Mouse (Mus musculus) forebrain, embryonic 16.5 days (tissue): ENCODE measurements around the gene Sumo3. TPM values are rescaled to one million over a fixed set of nuclear protein-coding genes. Genes with fewer than 3 reads are reported as not detected.

Experiments used
- ATAC-seq: fragments of 200-750 bp; cut with Nextera tagmentation; 2 replicates; pipeline ENCODE4 v1.8.0; 2017; ENCODE audit warnings: mild to moderate bottlenecking, moderate library complexity
- H3K27ac ChIP-seq: fragments of 300-500 bp; sonication (generic); 2 replicates; pipeline ENCODE4 v1.5.1; 2014; ENCODE audit warnings: low read length, control low read depth
- H3K27me3 ChIP-seq: fragments of 300-500 bp; sonication (generic); replicated peaks from 2 replicates; pipeline ENCODE4 v1.6.1; 2014; ENCODE audit warnings: low read length; ENCODE audit not compliant: control insufficient read depth, insufficient read depth
- H3K36me3 ChIP-seq: fragments of 300-500 bp; sonication (generic); 2 replicates; pipeline ENCODE4 v1.6.1; 2014; ENCODE audit not compliant: control insufficient read depth, insufficient read depth
- H3K4me1 ChIP-seq: fragments of 300-500 bp; sonication (generic); replicated peaks from 2 replicates; pipeline ENCODE4 v1.6.1; 2014; ENCODE audit warnings: low read length; ENCODE audit not compliant: control insufficient read depth, insufficient read depth
- H3K4me2 ChIP-seq: fragments of 300-500 bp; sonication (generic); 2 replicates; pipeline ENCODE4 v1.6.1; 2014; ENCODE audit warnings: mild to moderate bottlenecking, low read length, control low read depth
- H3K4me3 ChIP-seq: fragments of 300-500 bp; sonication (generic); replicated peaks from 2 replicates; pipeline ENCODE4 v1.5.1; 2014; ENCODE audit warnings: mild to moderate bottlenecking, low read length, control low read depth
- H3K9ac ChIP-seq: fragments of 300-500 bp; sonication (generic); replicated peaks from 2 replicates; pipeline ENCODE4 v1.6.1; 2014; ENCODE audit warnings: low read depth, low read length, control low read depth
- H3K9me3 ChIP-seq: fragments of 300-500 bp; sonication (generic); 2 replicates; pipeline ENCODE4 v1.6.1; 2016; ENCODE audit warnings: low read length; ENCODE audit not compliant: control insufficient read depth
- WGBS: fragments of 180-500 bp; shearing (Covaris S2); extraction: QIAGEN DNeasy Blood & Tissue Kit; methylation state at CpG from one replicate; pipeline ENCODE4 v1.1.7; 2014; 5-methylcytosine and 5-hydroxymethylcytosine counted together
- polyA plus RNA-seq: library from polyadenylated mRNA; unstranded; fragments of >200 nt; fragmentation: Nextera tagmentation; extraction: Ambion mirVana; gene quantifications from 2 replicates; pipeline ENCODE4 v1.2.1, GENCODE M21; 2015

The Sumo3 gene
- polyA plus RNA-seq, 1 experiment from 2014 or later: 349 TPM

DNA sequence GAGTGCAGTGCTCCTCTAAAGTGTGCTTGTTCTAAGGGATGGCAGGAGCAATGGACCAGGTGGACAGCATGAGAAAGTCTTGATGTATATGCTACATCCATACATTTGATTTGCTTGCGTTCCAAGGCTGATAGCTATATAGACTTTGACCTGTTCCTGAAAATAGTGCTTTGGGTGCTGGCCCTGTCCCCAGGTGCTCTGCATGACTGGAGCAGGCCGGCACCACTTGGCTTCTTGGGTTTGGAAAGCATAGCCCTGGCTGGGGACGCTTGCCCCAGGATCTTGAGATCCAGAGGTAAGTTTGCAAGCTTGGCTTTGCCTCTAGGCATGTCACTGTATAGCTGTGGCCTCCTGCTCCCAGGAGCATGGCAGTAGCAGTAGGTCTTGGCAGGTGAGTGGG lies 19.3 kb upstream of the Sumo3 start:
- ATAC-seq: no peak
- Histone ChIP-seq H3K36me3 (no peaks in the 10 kb centered on the region), H3K27ac (no peak overlapping the region), H3K9ac (no peak overlapping the region), H3K4me3 (no peak overlapping the region), H3K27me3 (no peaks in the 10 kb centered on the region), H3K4me1 (peaks cover 11% of the 10 kb centered on the region), H3K4me2 (no peak overlapping the region), H3K9me3 (no peaks in the 10 kb centered on the region)
- WGBS: 91% methylated on average over 3 of the region's 3 CpGs

DNA sequence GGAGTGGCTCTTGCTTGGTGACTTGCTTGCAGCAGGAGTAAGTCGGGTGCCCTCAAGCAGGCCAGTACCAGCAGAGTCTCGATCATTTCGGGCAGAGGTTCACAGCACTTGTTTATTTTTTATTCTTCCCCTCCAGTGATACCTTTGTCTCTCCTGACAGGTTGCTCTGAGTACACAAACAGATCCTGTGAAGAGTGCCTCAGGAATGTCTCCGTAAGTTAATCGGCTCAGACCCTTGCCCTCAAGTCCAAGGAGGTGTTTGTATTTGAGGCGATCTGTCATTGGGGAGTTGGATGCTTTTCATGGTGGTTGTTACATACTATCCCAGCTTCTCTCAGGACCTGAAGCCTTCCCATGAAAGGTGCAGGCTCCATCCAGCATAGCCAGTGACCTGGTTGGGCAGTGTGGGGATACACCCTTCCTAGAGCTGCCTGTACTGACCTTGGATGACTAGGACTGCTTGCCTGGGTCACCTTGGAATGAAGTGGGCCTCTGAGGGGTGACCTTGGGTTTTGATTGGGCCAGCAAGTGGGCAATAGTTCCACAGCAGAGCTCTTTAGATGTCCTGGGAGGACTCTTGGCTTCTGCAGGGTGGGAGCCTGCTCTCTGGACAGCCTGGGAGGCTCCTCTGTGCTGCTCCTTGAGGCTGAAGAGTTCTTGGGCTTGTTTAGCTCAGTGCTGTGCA lies 18.7 kb upstream of the Sumo3 start:
- peaks cover 10% of the 10 kb centered on the region for H3K4me1 ChIP-seq
- WGBS: 94% methylated on average over 6 of the region's 6 CpGs
- H3K27me3 ChIP-seq: no peaks in the 10 kb centered on the region
- no peak overlapping the region for H3K27ac ChIP-seq
- no peak overlapping the region for H3K4me3 ChIP-seq
- no peak for ATAC-seq
- no peaks in the 10 kb centered on the region for H3K9me3 ChIP-seq
- H3K9ac ChIP-seq: no peak overlapping the region
- H3K36me3 ChIP-seq: no peaks in the 10 kb centered on the region
- H3K4me2 ChIP-seq: no peak overlapping the region

DNA sequence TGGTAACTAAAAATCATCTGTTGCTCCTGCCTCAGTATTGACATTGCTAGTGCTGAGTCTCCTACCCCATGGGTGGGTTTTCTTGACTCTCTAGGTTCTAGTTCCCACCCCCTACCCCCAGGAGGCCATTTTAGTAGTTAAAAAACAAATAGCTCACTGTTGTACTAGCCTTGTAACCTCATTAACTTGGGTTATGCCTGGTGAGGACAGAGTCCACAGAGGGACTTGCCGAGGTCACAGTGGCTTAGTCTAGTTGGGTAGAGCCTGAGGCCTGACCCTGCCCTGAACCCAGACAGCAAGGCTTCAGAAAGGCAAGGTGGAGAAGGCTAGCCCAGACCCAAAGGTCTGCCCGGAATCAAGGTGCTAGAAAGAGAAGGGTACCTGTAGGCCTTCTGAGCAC lies 17.9 kb upstream of the Sumo3 start:
- no peak for ATAC-seq
- Histone ChIP-seq H3K27ac (no peak overlapping the region), H3K36me3 (peaks cover 5% of the 10 kb centered on the region; the same call in 1 of the 2 replicates), H3K4me3 (no peak overlapping the region), H3K4me2 (no peak overlapping the region), H3K9ac (no peak overlapping the region), H3K4me1 (peaks cover 2% of the 10 kb centered on the region), H3K9me3 (no peaks in the 10 kb centered on the region), H3K27me3 (no peaks in the 10 kb centered on the region)
- WGBS: 82% methylated on average over 2 of the region's 2 CpGs

DNA sequence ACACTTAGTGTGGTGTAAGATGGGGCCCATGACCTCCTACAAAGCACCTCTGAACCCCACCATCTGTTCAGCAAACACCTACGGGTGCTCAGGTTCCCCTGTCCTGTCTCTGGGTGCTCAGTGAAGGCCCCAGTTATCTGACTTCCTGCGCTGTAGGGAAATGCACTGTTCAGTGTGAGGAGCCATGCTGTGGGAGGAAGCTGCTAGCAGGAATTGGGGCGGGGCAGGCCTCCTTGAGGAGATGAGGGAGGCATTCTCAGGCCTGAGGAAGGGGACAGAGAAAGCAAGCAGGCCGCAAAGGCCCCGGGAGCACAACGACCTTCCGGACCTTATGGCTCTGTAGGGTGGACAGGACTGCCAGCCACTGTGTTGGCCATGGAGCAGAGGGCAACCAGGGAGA lies 16.8 kb upstream of the Sumo3 start:
- Histone ChIP-seq H3K4me1 (no peaks in the 10 kb centered on the region), H3K36me3 (peaks cover 11% of the 10 kb centered on the region), H3K4me2 (no peak overlapping the region), H3K27ac (no peak overlapping the region), H3K4me3 (no peak overlapping the region), H3K9ac (no peak overlapping the region), H3K9me3 (no peaks in the 10 kb centered on the region), H3K27me3 (no peaks in the 10 kb centered on the region)
- no peak for ATAC-seq
- 88% methylated on average over 7 of the region's 7 CpGs for WGBS

DNA sequence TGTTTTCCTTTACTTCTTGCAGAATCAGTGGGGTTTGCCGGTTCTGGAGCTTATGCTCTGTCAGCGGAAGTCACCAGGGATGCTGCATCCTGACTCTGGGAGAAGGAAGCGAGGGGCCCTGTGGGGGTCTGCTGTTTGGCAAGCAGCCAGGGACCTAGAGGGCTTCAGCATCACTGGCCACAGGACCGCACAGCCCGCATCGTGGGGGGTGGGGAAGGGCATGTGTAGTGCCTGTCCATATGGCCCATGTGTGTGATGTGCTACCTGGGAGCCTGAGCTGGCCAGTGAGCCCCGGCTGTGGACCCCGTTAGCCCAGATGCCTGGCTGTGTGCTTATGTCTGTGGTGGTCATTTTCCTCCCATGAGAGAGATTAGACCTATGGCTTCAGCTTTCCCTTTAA lies 16.1 kb upstream of the Sumo3 start:
- no peak for ATAC-seq
- H3K27me3 ChIP-seq: no peaks in the 10 kb centered on the region
- no peak overlapping the region for H3K9ac ChIP-seq
- WGBS: 74% methylated on average over 8 of the region's 8 CpGs
- no peak overlapping the region for H3K4me2 ChIP-seq
- H3K9me3 ChIP-seq: no peaks in the 10 kb centered on the region
- peaks cover 17% of the 10 kb centered on the region for H3K36me3 ChIP-seq
- no peaks in the 10 kb centered on the region for H3K4me1 ChIP-seq
- no peak overlapping the region for H3K4me3 ChIP-seq
- H3K27ac ChIP-seq: no peak overlapping the region

DNA sequence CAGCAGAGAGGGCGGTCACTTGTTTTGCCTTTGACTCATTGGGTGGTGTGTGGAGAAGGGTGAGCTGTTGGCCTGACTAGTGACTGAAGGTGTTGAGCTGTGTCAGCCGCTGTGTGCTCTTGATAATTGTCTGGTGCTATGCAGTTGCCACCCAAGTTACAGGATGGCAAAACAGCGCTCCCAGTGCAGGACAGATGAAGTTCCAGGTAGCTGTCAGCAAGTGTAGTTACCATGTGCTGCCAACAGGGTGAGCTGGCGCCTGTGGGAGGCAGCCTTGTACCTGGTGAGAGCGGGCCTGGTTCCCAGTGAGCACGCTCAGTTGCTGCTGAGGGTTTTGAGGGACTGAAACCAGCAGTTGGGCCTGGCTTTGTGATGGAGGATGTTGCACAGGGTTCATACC lies 15.1 kb upstream of the Sumo3 start:
- peak; percentile 36; the same call in 1 of the 2 replicates for ATAC-seq

DNA sequence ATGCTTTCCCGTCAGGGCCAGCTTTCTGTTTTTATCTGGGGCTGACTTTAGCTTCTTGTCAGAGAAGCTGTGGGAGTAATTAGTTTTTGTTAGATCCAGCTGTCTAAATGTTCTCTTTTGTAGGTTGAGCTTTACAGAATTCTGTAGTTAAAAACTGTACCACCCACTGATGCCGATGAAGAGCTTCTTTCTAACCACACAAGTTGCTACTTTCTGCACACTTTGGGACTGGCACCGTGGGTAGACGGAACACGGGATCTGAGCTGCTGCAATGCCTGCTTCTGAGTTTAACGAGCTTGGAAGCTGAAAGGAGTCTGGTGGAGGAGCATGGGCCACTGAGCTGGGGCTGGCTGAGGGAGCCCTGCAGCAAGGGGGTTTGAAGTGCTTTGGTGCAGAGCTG lies 14.4 kb upstream of the Sumo3 start:
- Histone ChIP-seq H3K4me1 (no peaks in the 10 kb centered on the region), H3K9ac (no peak overlapping the region), H3K27me3 (no peaks in the 10 kb centered on the region), H3K4me2 (no peak overlapping the region), H3K4me3 (no peak overlapping the region), H3K27ac (no peak overlapping the region), H3K36me3 (peaks cover 17% of the 10 kb centered on the region), H3K9me3 (no peaks in the 10 kb centered on the region)
- no peak for ATAC-seq
- 46% methylated on average over 6 of the region's 6 CpGs for WGBS

More for the DNA sequence above, 15.1 kb upstream of the Sumo3 start:
- Histone ChIP-seq H3K27ac (no peak overlapping the region), H3K4me1 (no peaks in the 10 kb centered on the region), H3K9ac (no peak overlapping the region), H3K27me3 (no peaks in the 10 kb centered on the region), H3K36me3 (peaks cover 17% of the 10 kb centered on the region), H3K9me3 (no peaks in the 10 kb centered on the region), H3K4me3 (no peak overlapping the region), H3K4me2 (no peak overlapping the region)
- 40% methylated on average over 6 of the region's 6 CpGs for WGBS

DNA sequence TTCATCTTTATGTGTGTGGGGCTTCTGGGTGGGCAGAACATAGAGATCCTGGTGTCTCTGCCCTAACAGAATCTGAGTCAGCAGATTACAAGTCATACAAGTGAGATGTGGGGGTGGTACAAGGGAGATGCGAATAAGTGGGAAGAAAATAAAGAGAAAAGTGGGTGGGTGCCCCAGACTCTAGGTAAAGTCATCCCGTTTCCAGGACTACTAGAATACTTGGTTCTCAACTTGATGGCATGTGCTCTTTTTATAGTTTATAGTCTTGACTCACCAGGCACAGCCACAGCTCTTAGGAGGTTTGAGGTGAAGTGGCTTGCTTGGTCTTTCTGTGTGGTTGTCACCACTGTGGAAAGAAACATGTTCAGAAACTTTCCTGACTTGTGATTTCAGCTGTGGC lies 9.8 kb upstream of the Sumo3 start:
- 97% methylated on average over 2 of the region's 2 CpGs for WGBS
- no peak overlapping the region for H3K4me3 ChIP-seq
- no peak overlapping the region for H3K9ac ChIP-seq
- H3K4me2 ChIP-seq: no peak overlapping the region
- peaks cover 29% of the 10 kb centered on the region for H3K36me3 ChIP-seq
- H3K27me3 ChIP-seq: no peaks in the 10 kb centered on the region
- no peaks in the 10 kb centered on the region for H3K9me3 ChIP-seq
- no peaks in the 10 kb centered on the region for H3K4me1 ChIP-seq
- no peak for ATAC-seq
- H3K27ac ChIP-seq: no peak overlapping the region

DNA sequence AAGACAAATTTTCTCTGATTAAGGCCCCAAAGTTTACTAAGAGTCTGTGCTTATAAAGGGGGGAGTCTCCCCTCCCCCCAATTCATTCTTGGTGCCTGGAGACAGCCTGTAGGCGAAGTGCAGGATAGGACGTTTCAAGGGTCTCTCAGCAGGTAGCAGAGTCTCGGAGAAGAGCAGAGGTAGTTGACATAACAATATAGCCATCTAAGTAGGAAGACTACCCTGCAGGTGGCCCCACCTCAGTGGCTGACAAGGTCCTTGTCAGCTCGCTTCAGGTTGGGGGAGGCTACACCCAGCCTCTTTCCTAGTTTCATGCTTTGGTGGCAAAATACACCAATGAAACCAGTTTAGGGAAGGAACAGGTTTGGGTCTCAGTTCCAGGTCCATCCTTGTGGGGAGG lies 2.9 kb upstream of the Sumo3 start:
- no peak overlapping the region for H3K4me2 ChIP-seq
- H3K9me3 ChIP-seq: 0 out of 2 replicates have a peak, but pooled peaks cover 3% of the 10 kb centered on the region
- H3K4me1 ChIP-seq: peaks cover 11% of the 10 kb centered on the region
- H3K27me3 ChIP-seq: no peaks in the 10 kb centered on the region
- WGBS: 57% methylated on average over 4 of the region's 4 CpGs
- H3K27ac ChIP-seq: no peak overlapping the region
- H3K4me3 ChIP-seq: no peak overlapping the region
- H3K9ac ChIP-seq: no peak overlapping the region
- peaks cover 4% of the 10 kb centered on the region for H3K36me3 ChIP-seq
- ATAC-seq: no peak

DNA sequence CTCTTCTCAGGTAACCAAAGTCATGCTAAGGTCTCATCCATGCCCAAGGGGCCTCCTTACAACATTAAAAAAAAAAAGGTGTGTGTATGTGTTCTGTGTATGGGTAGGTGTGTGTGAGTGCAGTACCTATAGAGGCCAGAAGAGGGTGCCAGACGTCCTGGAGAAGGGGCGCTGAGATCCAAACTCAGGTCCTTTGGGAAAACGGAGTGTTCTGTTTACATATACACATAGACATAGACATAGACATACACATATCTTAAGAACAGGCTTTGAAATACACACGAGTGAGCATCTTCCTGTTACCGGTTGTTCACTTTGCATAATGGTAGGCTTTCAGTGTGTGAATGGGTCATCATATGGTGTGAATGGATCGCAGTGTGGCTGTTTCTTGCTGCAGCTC lies 1.8 kb upstream of the Sumo3 start:
- Histone ChIP-seq H3K27ac (no peak overlapping the region), H3K4me1 (peaks cover 11% of the 10 kb centered on the region), H3K9me3 (0 out of 2 replicates have a peak, but pooled peaks cover 3% of the 10 kb centered on the region), H3K36me3 (peaks cover 2% of the 10 kb centered on the region; the same call in 1 of the 2 replicates), H3K9ac (no peak overlapping the region), H3K27me3 (no peaks in the 10 kb centered on the region), H3K4me3 (no peak overlapping the region), H3K4me2 (no peak overlapping the region)
- WGBS: 89% methylated on average over 6 of the region's 6 CpGs
- ATAC-seq: no peak
